In genomic region chr15:59188371-59188770, GRCm38 (mm10) we compare ENCODE assay signal across 9 mouse cellular contexts.
DNase-seq lines count a peak whose midpoint lies in the region; ATAC-seq and TF ChIP-seq lines count a peak whose summit lies in the region.
"Had no signal": no experiment of that assay in that cellular context is flagged by ENCODE, and none has a peak within 500 bp of the region (broad histone marks: within the 10 kb centered on the region; RNA-seq: fewer than 3 reads in every experiment).

No protein-coding gene starts in this region.

- TF ChIP-seq CTCF in hindbrain, postnatal 0 days (IDR thresholded peaks at IDR 0.05; ENCODE audit: low read depth), result no peak

- no peak overlapping the region for H3K9ac ChIP-seq in neural tube, embryonic 12.5 days
- no peak overlapping the region for H3K9ac ChIP-seq in neural tube, embryonic 15.5 days (replicated peaks)
- H3K9ac ChIP-seq in hindbrain, postnatal 0 days (replicated peaks; ENCODE audit: low read length), result no peak overlapping the region
- H3K9ac ChIP-seq in stomach, embryonic 16.5 days (ENCODE audit: low read length), result no peak overlapping the region
- H3K9ac ChIP-seq: limb, embryonic 12.5 days had no signal

- no peaks in the 10 kb centered on the region for H3K27me3 ChIP-seq in neural tube, embryonic 12.5 days (replicated peaks)
- H3K27me3 ChIP-seq in neural tube, embryonic 15.5 days (replicated peaks), result no peaks in the 10 kb centered on the region
- no peaks in the 10 kb centered on the region for H3K27me3 ChIP-seq in hindbrain, postnatal 0 days (ENCODE audit: insufficient read depth, low read length)
- no peaks in the 10 kb centered on the region for H3K27me3 ChIP-seq in stomach, embryonic 16.5 days (ENCODE audit: control insufficient read depth, insufficient read depth, low read length)
- H3K27me3 ChIP-seq: limb, embryonic 12.5 days had no signal

- 24% methylated on average over 4 of the region's 4 CpGs for WGBS in neural tube, embryonic 12.5 days
- WGBS in neural tube, embryonic 15.5 days, result 15% methylated on average over 4 of the region's 4 CpGs
- 17% methylated on average over 4 of the region's 4 CpGs for WGBS in hindbrain, postnatal 0 days
- 50% methylated on average over 4 of the region's 4 CpGs for WGBS in stomach, embryonic 16.5 days

- H3K4me2 ChIP-seq in neural tube, embryonic 12.5 days (replicated peaks), result no peak overlapping the region
- H3K4me2 ChIP-seq in neural tube, embryonic 15.5 days, result no peak overlapping the region
- H3K4me2 ChIP-seq in hindbrain, postnatal 0 days (ENCODE audit: low read depth, low read length), result no peak overlapping the region
- H3K4me2 ChIP-seq in stomach, embryonic 16.5 days (ENCODE audit: low read depth, low read length), result no peak overlapping the region
- H3K4me2 ChIP-seq: limb, embryonic 12.5 days had no signal

- no peaks in the 10 kb centered on the region for H3K9me3 ChIP-seq in neural tube, embryonic 12.5 days
- no peaks in the 10 kb centered on the region for H3K9me3 ChIP-seq in neural tube, embryonic 15.5 days (replicated peaks)
- H3K9me3 ChIP-seq in hindbrain, postnatal 0 days (ENCODE audit: low read length), result no peaks in the 10 kb centered on the region
- H3K9me3 ChIP-seq in stomach, embryonic 16.5 days (replicated peaks; ENCODE audit: control insufficient read depth, low read length), result no peaks in the 10 kb centered on the region
- H3K9me3 ChIP-seq: limb, embryonic 12.5 days had no signal

- H3K4me3 ChIP-seq in neural tube, embryonic 12.5 days, result no peak overlapping the region
- no peak overlapping the region for H3K4me3 ChIP-seq in neural tube, embryonic 15.5 days (replicated peaks)
- no peak overlapping the region for H3K4me3 ChIP-seq in hindbrain, postnatal 0 days (ENCODE audit: low read length)
- H3K4me3 ChIP-seq in stomach, embryonic 16.5 days (replicated peaks; ENCODE audit: low read length), result no peak overlapping the region
- H3K4me3 ChIP-seq: limb, embryonic 12.5 days had no signal

- no peaks in the 10 kb centered on the region for H3K36me3 ChIP-seq in neural tube, embryonic 12.5 days
- no peaks in the 10 kb centered on the region for H3K36me3 ChIP-seq in neural tube, embryonic 15.5 days
- H3K36me3 ChIP-seq in hindbrain, postnatal 0 days (ENCODE audit: insufficient read depth, low read length), result no peaks in the 10 kb centered on the region
- H3K36me3 ChIP-seq in stomach, embryonic 16.5 days (ENCODE audit: control insufficient read depth, insufficient read depth, low read length), result no peaks in the 10 kb centered on the region
- H3K36me3 ChIP-seq: limb, embryonic 12.5 days had no signal

- H3K4me1 ChIP-seq in neural tube, embryonic 12.5 days, result 0 out of 2 replicates have a peak, but pooled peaks cover 8% of the 10 kb centered on the region
- 0 out of 2 replicates have a peak, but pooled peaks cover 5% of the 10 kb centered on the region for H3K4me1 ChIP-seq in neural tube, embryonic 15.5 days
- H3K4me1 ChIP-seq in hindbrain, postnatal 0 days (ENCODE audit: insufficient read depth, low read length), result peaks cover 4% of the 10 kb centered on the region
- 0 out of 2 replicates have a peak, but pooled peaks cover 6% of the 10 kb centered on the region for H3K4me1 ChIP-seq in stomach, embryonic 16.5 days (ENCODE audit: control insufficient read depth, insufficient read depth, low read length)

- H3K27ac ChIP-seq in neural tube, embryonic 12.5 days, result no peak overlapping the region
- H3K27ac ChIP-seq in neural tube, embryonic 15.5 days (replicated peaks), result no peak overlapping the region
- H3K27ac ChIP-seq in hindbrain, postnatal 0 days, result no peak overlapping the region
- H3K27ac ChIP-seq in stomach, embryonic 16.5 days (ENCODE audit: low read length), result no peak overlapping the region
- H3K27ac ChIP-seq: limb, embryonic 12.5 days had no signal

- ATAC-seq in cerebellum, adult (ENCODE audit: insufficient number of reproducible peaks, low FRiP score, low TSS enrichment), result no peak
- ATAC-seq in neural tube, embryonic 12.5 days (ENCODE audit: low FRiP score, low read depth), result peak; percentile 21; the same call in 1 of the 2 replicates
- ATAC-seq in neural tube, embryonic 15.5 days (ENCODE audit: low FRiP score), result no peak
- ATAC-seq in hindbrain, postnatal 0 days, result peak; percentile 83
- ATAC-seq in stomach, embryonic 16.5 days (ENCODE audit: insufficient read depth, low FRiP score), result peak; percentile 37

- DNase-seq in cerebellum, adult 9-11 months, result peak; percentile 51
- peak; percentile 48 for DNase-seq in hindbrain, postnatal 0 days (ENCODE audit: low spot score)
- no peak for DNase-seq in yolk sac, embryonic 10.5 days (ENCODE audit: low spot score)
- DNase-seq in thymus, postnatal 14 days, result no peak

Comparison
In these comparisons a context has a peak if more than half of its experiments do, and no peak if none do; other contexts are left out.
1. ATAC-seq: peak in neural tube, embryonic 12.5 days (single experiment), hindbrain, postnatal 0 days (single experiment) and stomach, embryonic 16.5 days (single experiment); none in cerebellum, adult (single experiment) and neural tube, embryonic 15.5 days (single experiment).
2. DNase-seq: peak in cerebellum, adult 9-11 months (single experiment) and hindbrain, postnatal 0 days (single experiment); none in yolk sac, embryonic 10.5 days (single experiment) and thymus, postnatal 14 days (single experiment).